8 mouse cellular contexts compared by ENCODE assay signal in genomic region chr5:120440733-120441132, GRCm38 (mm10). TPM values are rescaled to one million over a fixed set of nuclear protein-coding genes. Genes with fewer than 3 reads are reported as not detected.
DNase-seq lines count a peak whose midpoint lies in the region; ATAC-seq and TF ChIP-seq lines count a peak whose summit lies in the region.

No protein-coding gene starts in this region.

- no peak overlapping the region for H3K27ac ChIP-seq in bone marrow, adult 2 months (ENCODE audit: control insufficient read depth, insufficient read depth, low read depth, low read length, poor library complexity)
- no peak overlapping the region for H3K27ac ChIP-seq in embryonic facial prominence, embryonic 15.5 days (replicated peaks)
- H3K27ac ChIP-seq in kidney, embryonic 15.5 days = no peak overlapping the region
- no peak overlapping the region for H3K27ac ChIP-seq in limb, embryonic 15.5 days

- H3K4me2 ChIP-seq in embryonic facial prominence, embryonic 15.5 days (replicated peaks) = peak overlapping the region; percentile 46
- H3K4me2 ChIP-seq in kidney, embryonic 15.5 days = peak overlapping the region; percentile 55
- peak overlapping the region; percentile 51 for H3K4me2 ChIP-seq in limb, embryonic 15.5 days
- H3K4me2 ChIP-seq in myocyte (ENCODE audit: low read depth) = peak overlapping the region; percentile 74

- no peak overlapping the region for H3K9ac ChIP-seq in embryonic facial prominence, embryonic 15.5 days
- H3K9ac ChIP-seq in kidney, embryonic 15.5 days = no peak overlapping the region
- H3K9ac ChIP-seq in limb, embryonic 15.5 days = no peak overlapping the region

- WGBS in bone marrow, adult 2 months = 6% methylated on average over 14 of the region's 14 CpGs
- WGBS in embryonic facial prominence, embryonic 15.5 days = 5% methylated on average over 14 of the region's 14 CpGs
- 4% methylated on average over 13 of the region's 14 CpGs for WGBS in kidney, embryonic 15.5 days
- WGBS in limb, embryonic 15.5 days = 6% methylated on average over 11 of the region's 14 CpGs

- no peaks in the 10 kb centered on the region for H3K79me2 ChIP-seq in myocyte (ENCODE audit: control insufficient read depth, insufficient read depth)

- no peaks in the 10 kb centered on the region for H3K9me3 ChIP-seq in embryonic facial prominence, embryonic 15.5 days (replicated peaks)
- no peaks in the 10 kb centered on the region for H3K9me3 ChIP-seq in kidney, embryonic 15.5 days (replicated peaks)
- H3K9me3 ChIP-seq in limb, embryonic 15.5 days = no peaks in the 10 kb centered on the region

- TF ChIP-seq CTCF in bone marrow, adult 2 months (IDR thresholded peaks at IDR 0.05; ENCODE audit: control insufficient read depth, insufficient read depth, low read length) = peak; percentile 88

- no peaks in the 10 kb centered on the region for H3K36me3 ChIP-seq in embryonic facial prominence, embryonic 15.5 days
- H3K36me3 ChIP-seq in kidney, embryonic 15.5 days = no peaks in the 10 kb centered on the region
- no peaks in the 10 kb centered on the region for H3K36me3 ChIP-seq in limb, embryonic 15.5 days
- no peaks in the 10 kb centered on the region for H3K36me3 ChIP-seq in myocyte (ENCODE audit: control insufficient read depth, insufficient read depth)

- no peak for TF ChIP-seq POLR2A in bone marrow, adult 2 months (IDR thresholded peaks at IDR 0.05; ENCODE audit: borderline replicate concordance, control insufficient read depth, low read depth, low read length)
- no peak for TF ChIP-seq POLR2A in myocyte (IDR thresholded peaks at IDR 0.05; ENCODE audit: insufficient read length, low read depth)

- H3ac ChIP-seq in myocyte (ENCODE audit: control insufficient read depth, insufficient read length) = no peak overlapping the region

- peaks cover 79% of the 10 kb centered on the region for H3K27me3 ChIP-seq in embryonic facial prominence, embryonic 15.5 days
- peaks cover 92% of the 10 kb centered on the region for H3K27me3 ChIP-seq in kidney, embryonic 15.5 days
- H3K27me3 ChIP-seq in limb, embryonic 15.5 days = peaks cover 90% of the 10 kb centered on the region
- peaks cover 54% of the 10 kb centered on the region for H3K27me3 ChIP-seq in myocyte (ENCODE audit: control insufficient read depth, insufficient read depth, insufficient read length)

- peak; percentile 74 for DNase-seq in 416B (ENCODE audit: low read depth)
- DNase-seq in heart, adult 9 months (ENCODE audit: low spot score in 2 of 2) = peak; percentile 20 to 63
- DNase-seq in spleen, postnatal 4 days (ENCODE audit: low spot score in 2 of 2) = peak; percentile 79 to 95

- no peaks in the 10 kb centered on the region for H3K4me1 ChIP-seq in bone marrow, adult 2 months (ENCODE audit: control insufficient read depth, insufficient read depth, low read length)
- H3K4me1 ChIP-seq in embryonic facial prominence, embryonic 15.5 days = peaks cover 23% of the 10 kb centered on the region
- H3K4me1 ChIP-seq in kidney, embryonic 15.5 days = peaks cover 27% of the 10 kb centered on the region
- H3K4me1 ChIP-seq in limb, embryonic 15.5 days = peaks cover 23% of the 10 kb centered on the region

- ATAC-seq in embryonic facial prominence, embryonic 15.5 days (ENCODE audit: insufficient number of reproducible peaks, low FRiP score, low TSS enrichment, low read depth) = no peak; the same call in 1 of the 2 replicates
- ATAC-seq in kidney, embryonic 15.5 days (replicated peaks; ENCODE audit: low FRiP score) = peak; percentile 68
- no peak for ATAC-seq in limb, embryonic 15.5 days (ENCODE audit: insufficient number of reproducible peaks, low FRiP score, low TSS enrichment, low read depth)

- no peak overlapping the region for H3K4me3 ChIP-seq in bone marrow, adult 2 months (replicated peaks; ENCODE audit: control insufficient read depth, low read depth, low read length)
- H3K4me3 ChIP-seq in embryonic facial prominence, embryonic 15.5 days (replicated peaks) = peak overlapping the region; percentile 28
- peak overlapping the region; percentile 33 for H3K4me3 ChIP-seq in kidney, embryonic 15.5 days (replicated peaks)
- H3K4me3 ChIP-seq in limb, embryonic 15.5 days = peak overlapping the region; percentile 29; the same call in 1 of the 2 replicates
- H3K4me3 ChIP-seq in myocyte = no peak overlapping the region

TF ChIP-seq in myocyte, 11 proteins besides CTCF, POLR2A, EP300 and RAD21:
- TF ChIP-seq MYOG (IDR thresholded peaks at IDR 0.05; ENCODE audit: control insufficient read depth in 1 of 3, insufficient read depth in 1 of 3, insufficient read length in 2 of 3, low read depth in 2 of 3) (no peak), MYOD1 (IDR thresholded peaks at IDR 0.05; ENCODE audit: control insufficient read depth in 1 of 3, insufficient read length in 2 of 3, low read depth in 2 of 3) (no peak), REST (IDR thresholded peaks at IDR 0.05; ENCODE audit: insufficient read depth, insufficient read length) (no peak), SRF (IDR thresholded peaks at IDR 0.05; ENCODE audit: control insufficient read depth, insufficient read length, low read depth) (no peak), USF1 (IDR thresholded peaks at IDR 0.05; ENCODE audit: low read depth) (no peak), E2F4 (IDR thresholded peaks at IDR 0.05; ENCODE audit: insufficient read depth) (no peak), POLR2AphosphoS2 (IDR thresholded peaks at IDR 0.05; ENCODE audit: insufficient read length, low read depth) (no peak), CEBPB (IDR thresholded peaks at IDR 0.05; ENCODE audit: insufficient read depth, poor library complexity, severe bottlenecking) (no peak), MAX (IDR thresholded peaks at IDR 0.05; ENCODE audit: low read depth) (no peak), TCF3 (IDR thresholded peaks at IDR 0.05; ENCODE audit: insufficient read length, low read depth) (no peak), TCF12 (IDR thresholded peaks at IDR 0.05; ENCODE audit: insufficient read depth, poor library complexity, severe bottlenecking) (no peak)

RNA-seq across cellular contexts. Expression of gene Lhx5, which starts 9.2 kb away (rescaled TPM):
- not detected in 2 replicates for polyA plus RNA-seq in bone marrow, adult 2 months (2011; ENCODE audit: insufficient read depth, insufficient read length, low replicate concordance, missing spikeins)
- polyA plus RNA-seq in embryonic facial prominence, embryonic 15.5 days (2015; fragmentation: Nextera tagmentation; extraction: Ambion mirVana) = 0.05 TPM in 2 replicates
- polyA plus RNA-seq in kidney, embryonic 15.5 days (2015; fragmentation: Nextera tagmentation; extraction: Ambion mirVana) = not detected in 2 replicates
- not detected in 2 replicates for polyA plus RNA-seq in limb, embryonic 15.5 days (2015; fragmentation: Nextera tagmentation; extraction: Ambion mirVana)
- polyA plus RNA-seq in myocyte (2012; fragmentation: generic; extraction: Trizol) = not detected

RNA-seq across cellular contexts. Expression of gene Sdsl, which starts 31.9 kb away (rescaled TPM):
- 11.6 and 13.0 TPM in 2 replicates for polyA plus RNA-seq in bone marrow, adult 2 months (2011; ENCODE audit: insufficient read depth, insufficient read length, low replicate concordance, missing spikeins)
- 0.95 and 1.7 TPM in 2 replicates for polyA plus RNA-seq in embryonic facial prominence, embryonic 15.5 days (2015; fragmentation: Nextera tagmentation; extraction: Ambion mirVana)
- 11.2 and 14.4 TPM in 2 replicates for polyA plus RNA-seq in kidney, embryonic 15.5 days (2015; fragmentation: Nextera tagmentation; extraction: Ambion mirVana)
- 0.57 and 0.95 TPM in 2 replicates for polyA plus RNA-seq in limb, embryonic 15.5 days (2015; fragmentation: Nextera tagmentation; extraction: Ambion mirVana)
- 1.4 TPM for polyA plus RNA-seq in myocyte (2012; fragmentation: generic; extraction: Trizol)

RNA-seq across cellular contexts. Expression of gene Sds, which starts 35.6 kb away (rescaled TPM):
- polyA plus RNA-seq in bone marrow, adult 2 months (2011; ENCODE audit: insufficient read depth, insufficient read length, low replicate concordance, missing spikeins) = 1.9 and 5.2 TPM in 2 replicates
- polyA plus RNA-seq in embryonic facial prominence, embryonic 15.5 days (2015; fragmentation: Nextera tagmentation; extraction: Ambion mirVana) = not detected in 2 replicates
- polyA plus RNA-seq in kidney, embryonic 15.5 days (2015; fragmentation: Nextera tagmentation; extraction: Ambion mirVana) = not detected in 2 replicates
- polyA plus RNA-seq in limb, embryonic 15.5 days (2015; fragmentation: Nextera tagmentation; extraction: Ambion mirVana) = 0.24 TPM in 1 of 2 replicates, not detected in the other
- polyA plus RNA-seq in myocyte (2012; fragmentation: generic; extraction: Trizol) = not detected

Comparison
In these comparisons a context has a peak if more than half of its experiments do, and no peak if none do; other contexts are left out.
1. H3K4me3 ChIP-seq: peak in embryonic facial prominence, embryonic 15.5 days (single experiment), kidney, embryonic 15.5 days (single experiment) and limb, embryonic 15.5 days (single experiment); none in bone marrow, adult 2 months (single experiment) and myocyte (single experiment).
2. Peak in every context shown above with its lines, with median percentiles within 50 percentile points of each other: DNase-seq and H3K4me2 ChIP-seq.